Mouse (Mus musculus) adrenal gland (tissue): Measurements from ENCODE around the gene Dzip1.

Source experiments
- intact Hi-C: fragments of 180-260 bp; cut with DNase I; formaldehyde crosslinking; loops from one replicate; pipeline ENCODE4 v1.15.1; 2025

Dzip1 gene

GRCm38 (mm10) chr14:118922667-118923184, 2.5 kb downstream of the Dzip1 start:
- intact Hi-C loops: no loop called here

- intact Hi-C loops: no loop called here
These were observed 3.0 kb downstream of the Dzip1 start for GRCm38 (mm10) chr14:118922251-118922650.

- intact Hi-C loops: no loop called here
These were observed 4.6 kb downstream of the Dzip1 start for GRCm38 (mm10) chr14:118920654-118921053.

- intact Hi-C loops: no loop called here
These were observed 6.2 kb downstream of the Dzip1 start for GRCm38 (mm10) chr14:118919025-118919424.

GRCm38 (mm10) chr14:118913651-118914050, 11.6 kb downstream of the Dzip1 start:
- intact Hi-C loops: loop anchor here (5.0 kb wide), 2 partner anchors 34 to 64 kb away; no protein-coding TSS in a partner anchor

- intact Hi-C loops: loop anchor here (5.0 kb wide), 2 partner anchors 36 to 66 kb away; no protein-coding TSS in a partner anchor
These were observed 13.7 kb downstream of the Dzip1 start for GRCm38 (mm10) chr14:118911521-118911920.

- intact Hi-C loops: loop anchor here (5.0 kb wide), 2 partner anchors 37 to 67 kb away; no protein-coding TSS in a partner anchor
These were observed 14.7 kb downstream of the Dzip1 start for GRCm38 (mm10) chr14:118910332-118911222.

GRCm38 (mm10) chr14:118909872-118910271, 15.4 kb downstream of the Dzip1 start:
- intact Hi-C loops: loop anchor here (5.0 kb wide), 2 partner anchors 37 to 67 kb away; no protein-coding TSS in a partner anchor

- intact Hi-C loops: no loop called here
These were observed 17.7 kb downstream of the Dzip1 start for GRCm38 (mm10) chr14:118907592-118907991.

- intact Hi-C loops: loop anchor here (5.0 kb wide), 1 partner anchor 82 kb away; no protein-coding TSS in a partner anchor
These were observed 21.2 kb downstream of the Dzip1 start for GRCm38 (mm10) chr14:118903867-118904562.

- intact Hi-C loops: loop anchor here (5.0 kb wide), 1 partner anchor 81 kb away; no protein-coding TSS in a partner anchor
These were observed 21.9 kb downstream of the Dzip1 start for GRCm38 (mm10) chr14:118903397-118903796.

GRCm38 (mm10) chr14:118900911-118901310, 24.3 kb downstream of the Dzip1 start:
- intact Hi-C loops: loop anchor here (5.0 kb wide), 1 partner anchor 79 kb away; no protein-coding TSS in a partner anchor

- intact Hi-C loops: loop anchor here (5.0 kb wide), 1 partner anchor 78 kb away; no protein-coding TSS in a partner anchor
These were observed 25.3 kb downstream of the Dzip1 start for GRCm38 (mm10) chr14:118899940-118900339.

GRCm38 (mm10) chr14:118895655-118896054, 29.6 kb downstream of the Dzip1 start:
- intact Hi-C loops: no loop called here

- intact Hi-C loops: no loop called here
These were observed 30.0 kb downstream of the Dzip1 start for GRCm38 (mm10) chr14:118895228-118895627.

- intact Hi-C loops: no loop called here
These were observed 35.2 kb downstream of the Dzip1 start for GRCm38 (mm10) chr14:118890101-118890500.

GRCm38 (mm10) chr14:118884250-118884556, 41.1 kb downstream of the Dzip1 start:
- intact Hi-C loops: no loop called here

- intact Hi-C loops: no loop called here
These were observed 41.7 kb downstream of the Dzip1 start for GRCm38 (mm10) chr14:118883344-118884249.

- intact Hi-C loops: no loop called here
These were observed 44.6 kb downstream of the Dzip1 start for GRCm38 (mm10) chr14:118880696-118881095.

GRCm38 (mm10) chr14:118878346-118878910, 46.8 kb downstream of the Dzip1 start:
- intact Hi-C loops: no loop called here
